Mouse (Mus musculus): ENCODE data around the gene Otub2. TPM values are rescaled to one million over a fixed set of nuclear protein-coding genes. Genes with fewer than 3 reads are reported as not detected.

The Otub2 gene
- polyA plus RNA-seq, 1 experiment from 2014 or later, result 8.3 TPM

DNA sequence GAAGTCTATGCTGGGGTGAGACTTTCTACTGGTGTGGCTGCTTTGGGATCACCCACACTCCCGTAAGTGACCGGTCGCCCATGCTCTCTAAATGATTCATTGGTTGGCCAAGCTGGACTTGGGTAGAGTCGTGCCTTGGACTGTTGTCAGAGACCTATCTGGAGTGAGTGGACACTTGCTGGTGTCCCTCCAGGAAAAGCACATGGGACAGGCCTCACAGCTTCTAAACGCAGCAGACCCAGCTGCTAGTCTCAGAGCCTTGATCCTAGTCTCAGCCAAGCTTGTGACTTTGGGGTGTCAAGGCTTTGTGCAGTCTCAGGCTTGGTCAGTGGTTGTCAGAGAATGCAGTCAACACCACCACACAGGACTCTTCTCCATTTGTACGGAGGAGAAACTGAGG lies 35.7 kb upstream of the Otub2 start:
- no peak for TF ChIP-seq CTCF (IDR thresholded peaks at IDR 0.05; ENCODE audit: low read depth)
- 90% methylated on average over 6 of the region's 6 CpGs for WGBS
- no peaks in the 10 kb centered on the region for H3K4me1 ChIP-seq (ENCODE audit: insufficient read depth)

DNA sequence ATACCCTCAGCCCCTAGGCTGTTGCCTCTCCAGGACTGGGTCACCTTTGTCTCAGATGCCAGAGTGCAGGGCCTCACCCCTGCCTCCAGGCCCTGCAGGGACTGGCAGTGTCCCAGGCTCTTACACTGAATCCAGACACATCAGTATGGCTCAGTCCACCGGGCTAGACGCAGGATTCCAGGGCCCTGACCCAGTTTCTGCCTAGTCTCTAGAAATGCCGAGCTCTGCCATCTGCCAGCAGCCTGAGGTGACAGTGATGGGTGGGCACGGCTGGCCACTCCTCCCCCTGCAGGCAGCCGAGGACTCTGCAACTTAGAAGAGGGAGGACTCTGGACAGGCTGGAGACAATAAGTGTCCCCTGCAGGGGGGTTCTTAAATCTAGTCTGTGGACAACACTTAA lies 34.9 kb upstream of the Otub2 start:
- Histone ChIP-seq H3K27ac (ENCODE audit: low read depth) (no peak overlapping the region; the same call in 1 of the 2 replicates), H3K4me2 (no peak overlapping the region; the same call in 1 of the 2 replicates)
- ATAC-seq (ENCODE audit: insufficient read depth), result peak; percentile 36; the same call in 1 of the 2 replicates

More for the DNA sequence above, 35.7 kb upstream of the Otub2 start:
- Histone ChIP-seq H3K9ac (no peak overlapping the region), H3K27ac (ENCODE audit: low read depth) (no peak overlapping the region), H3K36me3 (ENCODE audit: insufficient read depth) (no peaks in the 10 kb centered on the region), H3K9me3 (ENCODE audit: low read depth, low read length) (no peaks in the 10 kb centered on the region), H3K4me2 (no peak overlapping the region), H3K4me3 (ENCODE audit: low read depth, low read length) (no peak overlapping the region), H3K27me3 (ENCODE audit: insufficient read depth, low read length) (no peaks in the 10 kb centered on the region)
- no peak for ATAC-seq (ENCODE audit: insufficient read depth)
- DNase-seq, result no peak

DNA sequence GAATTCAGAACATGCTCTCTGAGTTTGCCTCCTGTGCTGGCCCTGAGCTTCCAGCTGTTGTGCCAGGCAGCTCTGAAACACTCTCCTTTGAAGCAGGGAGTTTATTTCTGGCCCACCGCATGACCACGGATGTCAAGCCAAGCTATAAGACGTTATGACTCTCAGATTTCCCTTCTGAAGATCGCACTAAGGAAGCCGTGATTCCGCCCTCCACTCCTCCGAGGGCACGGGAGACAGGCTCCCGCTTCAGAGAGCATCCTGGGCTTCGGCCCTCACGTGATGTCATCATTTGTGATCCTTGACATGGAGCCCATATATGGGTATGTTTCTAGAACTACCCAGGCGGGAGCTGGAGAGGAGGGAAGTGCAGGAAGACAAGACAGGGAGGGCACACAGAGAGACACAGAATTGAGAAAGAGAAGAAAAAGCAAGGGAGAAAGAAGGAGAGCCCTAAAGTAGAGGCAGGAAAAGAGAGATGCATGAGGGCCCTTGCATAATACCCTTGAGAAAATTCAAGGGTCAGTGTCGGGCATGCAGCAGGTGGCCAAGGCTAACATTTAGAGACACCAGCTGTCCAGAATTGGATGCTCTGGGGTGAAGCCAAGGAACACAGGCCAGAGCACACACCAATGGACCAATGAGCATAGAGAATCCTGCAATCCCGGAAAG lies 32.6 kb upstream of the Otub2 start, which contains the start of gene Asb2:
Gene Asb2 (minus strand): TSS at position 256 of the 669 bp plus-strand sequence.
- Histone ChIP-seq H3K27me3 (ENCODE audit: insufficient read depth, low read length) (no peaks in the 10 kb centered on the region), H3K36me3 (ENCODE audit: insufficient read depth) (no peaks in the 10 kb centered on the region), H3K27ac (ENCODE audit: low read depth) (0 out of 2 replicates have a peak within 1 kb of the TSS, but pooled peaks have one; percentile 3), H3K4me2 (no peak within 1 kb of the TSS), H3K4me3 (ENCODE audit: low read depth, low read length) (no peak within 1 kb of the TSS; the same call in 1 of the 2 replicates), H3K9ac (no peak within 1 kb of the TSS), H3K9me3 (ENCODE audit: low read depth, low read length) (no peaks in the 10 kb centered on the region), H3K4me1 (ENCODE audit: insufficient read depth) (no peaks in the 10 kb centered on the region)
- DNase-seq, result peak; percentile 31
- WGBS, result 36% methylated on average over 14 of the region's 14 CpGs
- no peak for TF ChIP-seq CTCF (IDR thresholded peaks at IDR 0.05; ENCODE audit: low read depth)
- ATAC-seq (ENCODE audit: insufficient read depth), result peak; percentile 44; the same call in 1 of the 2 replicates

More for the DNA sequence above, 34.9 kb upstream of the Otub2 start:
- Histone ChIP-seq H3K4me3 (ENCODE audit: low read depth, low read length) (no peak overlapping the region), H3K9ac (no peak overlapping the region), H3K9me3 (ENCODE audit: low read depth, low read length) (no peaks in the 10 kb centered on the region), H3K27me3 (ENCODE audit: insufficient read depth, low read length) (no peaks in the 10 kb centered on the region), H3K36me3 (ENCODE audit: insufficient read depth) (no peaks in the 10 kb centered on the region), H3K4me1 (ENCODE audit: insufficient read depth) (no peaks in the 10 kb centered on the region)
- peak; percentile 38 for DNase-seq
- TF ChIP-seq CTCF (IDR thresholded peaks at IDR 0.05; ENCODE audit: low read depth), result peak; percentile 54
- 14% methylated on average over 5 of the region's 5 CpGs for WGBS

- Histone ChIP-seq H3K27ac (ENCODE audit: low read depth) (0 out of 2 replicates have a peak overlapping the region, but pooled peaks have one; percentile 3), H3K4me2 (no peak overlapping the region), H3K9me3 (ENCODE audit: low read depth, low read length) (no peaks in the 10 kb centered on the region), H3K4me3 (ENCODE audit: low read depth, low read length) (no peak overlapping the region), H3K9ac (no peak overlapping the region), H3K27me3 (ENCODE audit: insufficient read depth, low read length) (no peaks in the 10 kb centered on the region), H3K36me3 (ENCODE audit: insufficient read depth) (no peaks in the 10 kb centered on the region), H3K4me1 (ENCODE audit: insufficient read depth) (no peaks in the 10 kb centered on the region)
- WGBS, result 80% methylated on average over 4 of the region's 4 CpGs
- TF ChIP-seq CTCF (IDR thresholded peaks at IDR 0.05; ENCODE audit: low read depth), result no peak
- DNase-seq, result no peak
- ATAC-seq (ENCODE audit: insufficient read depth), result no peak
Measured at GRCm38 (mm10) chr12:103356415-103356748, 32.1 kb upstream of the Otub2 start.

DNA sequence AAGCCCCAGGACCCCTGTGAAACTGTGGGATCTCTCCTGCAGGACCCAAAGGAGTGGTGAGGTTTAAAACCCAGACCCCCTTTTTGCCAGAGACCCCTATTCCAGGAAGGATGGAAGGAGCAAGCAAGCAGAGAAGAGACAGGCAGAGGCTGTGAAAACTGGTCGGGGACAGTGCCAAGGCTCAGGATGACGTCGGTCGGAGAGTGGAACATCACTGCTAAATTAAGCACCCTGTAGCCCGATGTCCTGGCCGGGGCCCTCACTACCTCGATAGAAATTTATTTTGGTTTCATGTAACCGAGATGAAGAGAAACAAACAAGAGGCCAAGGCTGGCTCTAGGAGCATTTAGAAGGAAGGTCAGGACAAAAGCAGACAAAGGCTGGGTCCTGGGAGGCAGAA lies 30.3 kb upstream of the Otub2 start:
- no peak for ATAC-seq (ENCODE audit: insufficient read depth)
- Histone ChIP-seq H3K9ac (no peak overlapping the region), H3K4me3 (ENCODE audit: low read depth, low read length) (no peak overlapping the region), H3K36me3 (ENCODE audit: insufficient read depth) (no peaks in the 10 kb centered on the region), H3K27ac (ENCODE audit: low read depth) (no peak overlapping the region), H3K4me2 (no peak overlapping the region), H3K27me3 (ENCODE audit: insufficient read depth, low read length) (no peaks in the 10 kb centered on the region), H3K9me3 (ENCODE audit: low read depth, low read length) (no peaks in the 10 kb centered on the region), H3K4me1 (ENCODE audit: insufficient read depth) (no peaks in the 10 kb centered on the region)
- no peak for DNase-seq
- 60% methylated on average over 8 of the region's 8 CpGs for WGBS
- TF ChIP-seq CTCF (IDR thresholded peaks at IDR 0.05; ENCODE audit: low read depth), result no peak

DNA sequence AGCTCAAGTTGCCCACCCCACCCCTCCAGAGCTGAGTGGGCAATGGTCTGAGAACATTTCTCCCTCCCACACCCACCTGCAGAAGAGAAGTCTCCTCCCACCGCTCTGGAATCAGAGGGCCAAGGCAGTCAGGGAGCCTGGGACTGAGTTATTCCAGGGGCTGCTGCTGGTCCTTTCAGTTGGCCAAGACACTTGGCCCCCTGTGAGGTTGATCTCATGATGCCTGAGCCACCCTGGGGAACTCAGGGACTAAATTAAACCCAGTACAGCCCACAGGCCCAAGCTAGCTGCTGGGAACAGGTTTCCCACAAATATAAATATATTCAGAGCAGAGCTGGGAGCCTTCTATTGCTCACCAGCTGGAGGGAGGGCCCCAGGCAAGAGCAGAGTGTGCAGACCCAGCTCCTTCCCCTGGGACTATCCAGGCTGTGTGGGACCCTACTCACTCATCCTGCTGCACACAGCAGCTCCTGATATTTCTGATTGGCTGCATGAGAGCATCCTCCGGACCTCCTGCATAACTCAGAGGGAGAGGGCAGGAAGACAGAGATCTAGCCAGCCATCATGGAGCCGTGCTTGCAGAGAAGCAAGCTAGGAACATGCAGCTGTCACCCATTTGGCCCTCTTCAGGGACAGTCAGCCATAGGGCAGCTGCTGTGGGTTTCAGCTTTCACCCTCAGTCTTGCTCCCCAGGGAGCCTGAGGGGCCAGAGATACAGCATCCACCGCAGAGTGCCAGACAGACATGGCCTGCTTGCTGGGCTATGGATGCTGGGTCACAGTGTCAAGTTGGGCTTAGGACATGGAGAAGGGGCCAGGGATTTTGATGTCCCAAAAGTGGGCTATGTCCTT lies 29.3 kb upstream of the Otub2 start:
- no peaks in the 10 kb centered on the region for H3K36me3 ChIP-seq (ENCODE audit: insufficient read depth)
- H3K27me3 ChIP-seq (ENCODE audit: insufficient read depth, low read length), result no peaks in the 10 kb centered on the region
- no peaks in the 10 kb centered on the region for H3K4me1 ChIP-seq (ENCODE audit: insufficient read depth)
- no peak overlapping the region for H3K27ac ChIP-seq (ENCODE audit: low read depth)
- TF ChIP-seq CTCF (IDR thresholded peaks at IDR 0.05; ENCODE audit: low read depth), result no peak
- no peak for DNase-seq
- no peaks in the 10 kb centered on the region for H3K9me3 ChIP-seq (ENCODE audit: low read depth, low read length)
- H3K4me3 ChIP-seq (ENCODE audit: low read depth, low read length), result no peak overlapping the region
- H3K4me2 ChIP-seq, result no peak overlapping the region
- 44% methylated on average over 4 of the region's 4 CpGs for WGBS
- no peak overlapping the region for H3K9ac ChIP-seq
- ATAC-seq (ENCODE audit: insufficient read depth), result no peak

DNA sequence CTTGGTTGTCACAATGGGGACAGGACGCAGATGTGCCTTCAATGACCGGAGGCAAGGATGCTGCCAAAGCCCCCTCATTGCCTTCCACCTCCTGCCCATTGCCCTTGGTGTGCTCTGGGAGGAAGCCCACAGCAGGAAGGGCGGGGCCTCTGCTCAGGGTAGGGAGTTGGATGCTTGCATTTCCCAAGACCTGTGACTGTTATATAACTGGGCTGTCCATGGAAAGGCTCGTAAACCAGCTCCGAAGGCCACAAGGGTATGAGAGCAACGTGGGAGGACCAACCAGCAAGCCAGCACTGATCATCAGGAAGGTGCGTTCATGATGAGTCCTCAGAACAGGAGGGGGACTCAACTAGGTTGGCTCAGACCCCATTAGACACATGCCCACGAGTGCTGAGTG lies 27.7 kb upstream of the Otub2 start:
- Histone ChIP-seq H3K9ac (no peak overlapping the region), H3K9me3 (ENCODE audit: low read depth, low read length) (no peaks in the 10 kb centered on the region), H3K36me3 (ENCODE audit: insufficient read depth) (no peaks in the 10 kb centered on the region), H3K27ac (ENCODE audit: low read depth) (no peak overlapping the region), H3K27me3 (ENCODE audit: insufficient read depth, low read length) (no peaks in the 10 kb centered on the region), H3K4me2 (no peak overlapping the region), H3K4me1 (ENCODE audit: insufficient read depth) (no peaks in the 10 kb centered on the region), H3K4me3 (ENCODE audit: low read depth, low read length) (no peak overlapping the region)
- 84% methylated on average over 8 of the region's 8 CpGs for WGBS
- DNase-seq, result no peak
- ATAC-seq (ENCODE audit: insufficient read depth), result no peak
- TF ChIP-seq CTCF (IDR thresholded peaks at IDR 0.05; ENCODE audit: low read depth), result no peak
